Mouse (Mus musculus) limb, embryonic 15.5 days (tissue): ENCODE results near the gene Gad2. TPM values are rescaled to one million over a fixed set of nuclear protein-coding genes. Genes with fewer than 3 reads are reported as not detected.

Source experiments
- ATAC-seq: fragments of 200-750 bp; cut with Nextera tagmentation; 2 replicates; pipeline ENCODE4 v1.8.0; 2017; ENCODE audit warnings: low read depth, moderate TSS enrichment; ENCODE audit not compliant: insufficient number of reproducible peaks, low FRiP score, low TSS enrichment
- H3K27ac ChIP-seq: fragments of 300-500 bp; sonication (generic); 2 replicates; pipeline ENCODE4 v1.5.1; 2015; ENCODE audit warnings: moderate library complexity, mild to moderate bottlenecking, inconsistent platforms
- H3K27me3 ChIP-seq: fragments of 300-500 bp; sonication (generic); 2 replicates; pipeline ENCODE4 v1.6.1; 2015; ENCODE audit warnings: inconsistent platforms
- H3K36me3 ChIP-seq: fragments of 300-500 bp; sonication (generic); 2 replicates; pipeline ENCODE4 v1.6.1; 2015; ENCODE audit warnings: inconsistent platforms
- H3K4me1 ChIP-seq: fragments of 300-500 bp; sonication (generic); 2 replicates; pipeline ENCODE4 v1.6.1; 2015; ENCODE audit warnings: inconsistent platforms
- H3K4me2 ChIP-seq: fragments of 300-500 bp; sonication (generic); 2 replicates; pipeline ENCODE4 v1.6.1; 2015; ENCODE audit warnings: mild to moderate bottlenecking, inconsistent platforms
- H3K4me3 ChIP-seq: fragments of 300-500 bp; sonication (generic); 2 replicates; pipeline ENCODE4 v1.5.1; 2015; ENCODE audit warnings: mild to moderate bottlenecking, inconsistent platforms
- H3K9ac ChIP-seq: fragments of 300-500 bp; sonication (generic); 2 replicates; pipeline ENCODE4 v1.6.1; 2015; ENCODE audit warnings: inconsistent platforms
- H3K9me3 ChIP-seq: fragments of 300-500 bp; sonication (generic); 2 replicates; pipeline ENCODE4 v1.6.1; 2016; ENCODE audit warnings: inconsistent platforms
- WGBS: fragments of 180-500 bp; shearing (Covaris S2); methylation state at CpG from one replicate; pipeline ENCODE4 v1.1.7; 2015; 5-methylcytosine and 5-hydroxymethylcytosine counted together
- microRNA-seq: library from miRNA; unstranded; fragments of <30 nt; microRNA quantifications from one replicate; pipeline ENCODE4, GENCODE M21; 2016
- polyA plus RNA-seq: library from polyadenylated mRNA; unstranded; fragments of >200 nt; fragmentation: Nextera tagmentation; extraction: Ambion mirVana; gene quantifications from 2 replicates; pipeline ENCODE4 v1.2.1, GENCODE M21; 2015

The Gad2 gene
- polyA plus RNA-seq, 1 experiment from 2014 or later = 0.14 TPM

- no peaks in the 10 kb centered on the region for H3K27me3 ChIP-seq
- no peak for ATAC-seq
- no peaks in the 10 kb centered on the region for H3K36me3 ChIP-seq
- 51% methylated on average over 1 of the region's 1 CpGs for WGBS
- H3K9ac ChIP-seq = no peak overlapping the region
- H3K9me3 ChIP-seq = no peaks in the 10 kb centered on the region
- no peak overlapping the region for H3K4me3 ChIP-seq
- no peak overlapping the region for H3K4me2 ChIP-seq
- H3K27ac ChIP-seq = no peak overlapping the region
- H3K4me1 ChIP-seq = 0 out of 2 replicates have a peak, but pooled peaks cover 3% of the 10 kb centered on the region
These were observed 118.4 kb downstream of the Gad2 start for GRCm38 (mm10) chr2:22740441-22740840.

GRCm38 (mm10) chr2:22741222-22741621 is 119.2 kb downstream of the Gad2 start:
- Histone ChIP-seq H3K4me1 (0 out of 2 replicates have a peak, but pooled peaks cover 3% of the 10 kb centered on the region), H3K9me3 (no peaks in the 10 kb centered on the region), H3K4me2 (no peak overlapping the region), H3K9ac (no peak overlapping the region), H3K27me3 (peaks cover 4% of the 10 kb centered on the region; the same call in 1 of the 2 replicates), H3K4me3 (no peak overlapping the region), H3K36me3 (no peaks in the 10 kb centered on the region), H3K27ac (no peak overlapping the region)
- ATAC-seq = no peak
- 64% methylated on average over 3 of the region's 3 CpGs for WGBS

Small RNA genes lying within 50 kb of the gene (microRNA-seq; reads per million reads assigned to microRNA genes)
- not detected for gene Gm23636
- gene Mir3967 = not detected

Other genes starting within 250 kb of the Gad2 start
- gene Apbb1ip, start 151.9 kb downstream of the Gad2 start, polyA plus RNA-seq = 2.3 and 2.8 TPM in 2 replicates